Mouse (Mus musculus) olfactory bulb, adult 2 months (tissue): ENCODE measurements at regions not wholly inside any gene's neighbourhood (a gene's known extent, or its start where the extent isn't known, plus 50 kb on each side); places are given as distances from the start of the nearest gene placed in this dataset.

Experiments
- CTCF ChIP-seq: fragments of 200-500 bp; IDR thresholded peaks from 2 replicates; pipeline ENCODE4 v1.5.1; 2012; ENCODE audit warnings: low read depth, mild to moderate bottlenecking, low read length, moderate library complexity; ENCODE audit not compliant: insufficient read depth
- POLR2A ChIP-seq: fragments of 200-500 bp; IDR thresholded peaks from 2 replicates; pipeline ENCODE4 v1.6.1; 2012; ENCODE audit warnings: mild to moderate bottlenecking, low read depth, low read length, moderate library complexity; ENCODE audit not compliant: insufficient read depth

- TF ChIP-seq CTCF = no peak
- no peak for TF ChIP-seq POLR2A
These were observed 171.2 kb downstream of the Kif26a start for GRCm38 (mm10) chr12:112317191-112317590.
